Mouse (Mus musculus) neural tube, embryonic 11.5 days (tissue): ENCODE data around the gene Vnn3. TPM values are rescaled to one million over a fixed set of nuclear protein-coding genes. Genes with fewer than 3 reads are reported as not detected.

Experiments used
- ATAC-seq: fragments of 200-750 bp; cut with Nextera tagmentation; 2 replicates; pipeline ENCODE4 v1.8.0; 2017; ENCODE audit warnings: moderate number of reproducible peaks, mild to moderate bottlenecking, moderate TSS enrichment, moderate library complexity; ENCODE audit not compliant: insufficient read depth, low FRiP score, low TSS enrichment
- DNase-seq: peaks from one replicate; pipeline ENCODE4 v3.0.0-alpha.2; 2015; ENCODE audit warnings: low spot score
- H3K27ac ChIP-seq: fragments of 300-500 bp; sonication (generic); 2 replicates; pipeline ENCODE4 v1.5.1; 2014; ENCODE audit warnings: low read depth, mild to moderate bottlenecking, low read length
- H3K27me3 ChIP-seq: fragments of 300-500 bp; sonication (generic); 2 replicates; pipeline ENCODE4 v1.6.1; 2014; ENCODE audit warnings: mild to moderate bottlenecking, low read length, mixed read lengths; ENCODE audit not compliant: control insufficient read depth, insufficient read depth
- H3K36me3 ChIP-seq: fragments of 300-500 bp; sonication (generic); 2 replicates; pipeline ENCODE4 v1.6.1; 2014; ENCODE audit warnings: mild to moderate bottlenecking, low read length, moderate library complexity, mixed read lengths; ENCODE audit not compliant: control insufficient read depth, insufficient read depth
- H3K4me1 ChIP-seq: fragments of 300-500 bp; sonication (generic); 2 replicates; pipeline ENCODE4 v1.6.1; 2014; ENCODE audit warnings: low read length, mixed read lengths; ENCODE audit not compliant: control insufficient read depth, insufficient read depth
- H3K4me2 ChIP-seq: fragments of 300-500 bp; sonication (generic); 2 replicates; pipeline ENCODE4 v1.6.1; 2014; ENCODE audit warnings: low read depth, mild to moderate bottlenecking, moderate library complexity
- H3K4me3 ChIP-seq: fragments of 300-500 bp; sonication (generic); 2 replicates; pipeline ENCODE4 v1.5.1; 2014; ENCODE audit warnings: low read depth, low read length
- H3K9ac ChIP-seq: fragments of 300-500 bp; sonication (generic); 2 replicates; pipeline ENCODE4 v1.6.1; 2014; ENCODE audit warnings: mild to moderate bottlenecking, low read length
- H3K9me3 ChIP-seq: fragments of 300-500 bp; sonication (generic); 2 replicates; pipeline ENCODE4 v1.6.1; 2016; ENCODE audit warnings: low read length; ENCODE audit not compliant: control insufficient read depth
- WGBS: fragments of 180-500 bp; shearing (Covaris S2); extraction: QIAGEN DNeasy Blood & Tissue Kit; methylation state at CpG from one replicate; pipeline ENCODE4 v1.1.7; 2014; 5-methylcytosine and 5-hydroxymethylcytosine counted together
- polyA plus RNA-seq: library from polyadenylated mRNA; unstranded; fragments of >200 nt; fragmentation: Nextera tagmentation; extraction: Ambion mirVana; gene quantifications from 2 replicates; pipeline ENCODE4 v1.2.1, GENCODE M21; 2014

Vnn3 gene
- polyA plus RNA-seq, 1 experiment from 2014 or later: not detected

DNA sequence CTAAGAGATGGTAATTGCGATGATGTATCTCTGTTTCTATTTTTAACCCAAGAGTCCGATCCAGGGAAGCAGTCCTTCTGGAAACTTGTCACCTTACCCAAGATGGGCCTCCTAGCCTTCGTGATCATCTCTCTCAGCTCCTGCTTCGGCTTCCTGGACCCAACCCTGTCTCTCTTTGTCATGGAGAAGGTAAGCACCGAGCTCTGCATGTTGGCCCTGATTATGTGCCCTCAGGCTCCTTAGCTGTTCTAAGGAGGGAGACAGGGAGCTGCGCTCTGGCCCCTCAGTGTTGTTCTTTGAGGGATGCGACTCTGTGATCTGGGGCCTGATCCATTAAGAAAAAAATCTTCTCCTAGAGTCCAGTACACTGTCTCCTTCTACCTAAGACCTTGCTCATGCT is 35.0 kb upstream of the Vnn3 start:
- ATAC-seq: no peak
- H3K4me2 ChIP-seq: no peak overlapping the region
- WGBS: 91% methylated on average over 7 of the region's 7 CpGs
- H3K9ac ChIP-seq: no peak overlapping the region
- no peaks in the 10 kb centered on the region for H3K9me3 ChIP-seq
- H3K27me3 ChIP-seq: no peaks in the 10 kb centered on the region
- no peak for DNase-seq
- no peak overlapping the region for H3K27ac ChIP-seq
- no peaks in the 10 kb centered on the region for H3K36me3 ChIP-seq
- no peak overlapping the region for H3K4me3 ChIP-seq
- H3K4me1 ChIP-seq: no peaks in the 10 kb centered on the region

DNA sequence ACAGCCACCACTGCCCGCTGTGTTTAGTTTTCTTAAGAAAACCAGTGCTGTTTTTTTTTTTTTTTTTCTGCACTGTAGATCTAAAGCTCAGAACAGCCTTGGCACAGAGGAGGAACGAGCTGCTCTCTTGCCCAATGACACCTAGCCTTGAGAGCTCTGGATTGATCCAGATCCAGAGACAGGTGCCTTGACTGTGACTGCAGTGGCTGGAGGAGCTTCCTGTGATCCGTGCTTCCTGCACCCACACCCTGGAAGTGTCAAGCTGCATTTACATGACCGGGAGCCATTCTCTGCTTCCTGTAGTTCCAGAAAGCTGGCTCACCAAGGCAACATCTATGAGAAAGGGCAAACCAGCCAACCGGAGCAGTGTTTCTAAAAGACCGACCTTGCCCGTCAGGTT is 24.7 kb upstream of the Vnn3 start:
- no peaks in the 10 kb centered on the region for H3K4me1 ChIP-seq
- WGBS: 88% methylated on average over 7 of the region's 7 CpGs
- no peak overlapping the region for H3K4me2 ChIP-seq
- no peaks in the 10 kb centered on the region for H3K36me3 ChIP-seq
- ATAC-seq (no peak), DNase-seq (no peak)
- H3K27ac ChIP-seq: no peak overlapping the region
- no peaks in the 10 kb centered on the region for H3K9me3 ChIP-seq
- H3K27me3 ChIP-seq: no peaks in the 10 kb centered on the region
- no peak overlapping the region for H3K9ac ChIP-seq
- no peak overlapping the region for H3K4me3 ChIP-seq

DNA sequence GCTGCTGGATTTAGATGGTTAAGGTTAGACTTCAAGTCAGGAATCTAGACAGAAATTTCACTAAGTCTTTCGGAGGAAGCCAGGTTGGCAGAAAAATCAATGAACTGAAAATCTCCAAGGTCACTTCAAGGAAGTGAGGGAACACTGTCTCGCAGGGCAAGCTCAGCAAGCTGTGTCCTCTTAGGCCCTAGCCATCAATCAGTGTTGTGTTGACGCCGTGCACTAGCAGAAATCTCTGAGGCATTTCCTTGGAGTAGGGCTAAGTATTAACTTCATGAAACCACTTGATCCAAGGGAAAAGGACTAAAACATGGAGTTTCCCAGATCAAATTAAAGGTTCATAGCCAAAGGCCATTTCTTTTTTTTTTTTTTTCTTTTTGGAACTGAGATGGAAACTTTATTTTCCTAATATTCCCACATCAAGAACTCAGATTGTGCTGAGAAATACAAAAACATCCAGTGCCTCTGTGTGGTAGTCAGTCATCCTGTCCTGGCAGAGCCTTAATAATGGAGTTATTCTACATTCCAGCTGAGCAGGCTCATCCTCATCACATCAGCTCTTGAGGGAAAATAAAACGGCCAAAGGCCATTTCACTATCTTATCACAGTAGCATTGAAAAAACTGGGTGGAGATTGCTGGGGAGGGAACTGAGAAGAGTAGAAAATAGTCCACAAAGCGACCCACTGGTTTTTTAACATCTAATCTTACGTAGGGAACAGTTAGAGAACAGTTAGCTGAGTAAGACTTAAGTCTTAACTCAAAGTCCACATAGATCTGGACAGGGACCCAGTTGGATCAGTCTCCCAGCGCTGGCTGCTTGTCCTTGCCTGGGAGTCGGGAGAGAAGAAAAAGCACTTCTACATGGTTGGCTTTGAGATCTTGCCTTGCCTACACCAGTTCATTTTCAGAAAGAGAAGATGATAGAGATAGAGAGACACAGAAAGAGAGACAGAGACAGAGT is 15.0 kb upstream of the Vnn3 start:
- no peak overlapping the region for H3K9ac ChIP-seq
- H3K4me3 ChIP-seq: no peak overlapping the region
- ATAC-seq (no peak), DNase-seq (no peak)
- H3K36me3 ChIP-seq: no peaks in the 10 kb centered on the region
- H3K4me1 ChIP-seq: no peaks in the 10 kb centered on the region
- H3K27ac ChIP-seq: no peak overlapping the region
- H3K9me3 ChIP-seq: no peaks in the 10 kb centered on the region
- no peak overlapping the region for H3K4me2 ChIP-seq
- no peaks in the 10 kb centered on the region for H3K27me3 ChIP-seq
- 75% methylated on average over 9 of the region's 9 CpGs for WGBS

DNA sequence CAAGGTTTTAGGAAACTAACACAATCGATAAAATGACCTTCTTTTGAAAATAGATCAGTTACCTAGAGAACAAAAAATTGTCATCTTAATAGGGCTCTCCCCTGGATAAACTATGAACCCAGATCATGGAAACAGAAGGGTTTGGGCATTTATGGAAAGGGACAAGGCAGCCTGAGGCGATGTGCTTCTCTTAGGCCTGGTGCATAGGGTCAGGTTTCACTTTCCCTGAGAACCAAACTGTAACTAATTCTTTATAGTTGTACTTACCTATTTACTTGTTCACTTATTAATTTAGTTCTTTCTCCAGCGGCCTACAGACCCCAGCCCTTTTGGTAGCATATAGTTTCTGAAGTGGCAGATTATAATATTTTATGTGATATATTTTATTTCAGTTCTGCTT is 14.1 kb upstream of the Vnn3 start:
- ATAC-seq (no peak), DNase-seq (no peak)
- Histone ChIP-seq H3K36me3 (no peaks in the 10 kb centered on the region), H3K4me1 (no peaks in the 10 kb centered on the region), H3K9ac (no peak overlapping the region), H3K4me2 (no peak overlapping the region), H3K4me3 (no peak overlapping the region), H3K9me3 (no peaks in the 10 kb centered on the region), H3K27ac (no peak overlapping the region), H3K27me3 (no peaks in the 10 kb centered on the region)
- 77% methylated on average over 3 of the region's 3 CpGs for WGBS

DNA sequence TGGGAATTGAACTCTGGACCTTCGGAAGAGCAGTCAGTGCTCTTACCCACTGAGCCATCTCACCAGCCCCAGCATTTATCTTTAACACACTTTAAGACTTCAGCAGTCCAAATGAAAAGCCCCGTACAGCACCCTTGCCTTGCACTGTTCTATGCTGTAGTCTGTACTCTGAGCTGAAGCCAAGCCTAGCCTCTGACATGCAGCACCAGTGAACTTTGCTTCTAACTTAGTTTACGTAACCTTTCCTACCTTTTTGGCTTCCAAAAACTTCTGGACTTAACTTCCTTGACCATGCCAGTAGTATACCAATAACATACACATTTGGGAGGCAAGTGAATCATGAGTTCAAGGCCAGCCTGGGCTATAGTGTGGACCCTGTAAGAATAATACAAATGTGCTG is 12.4 kb upstream of the Vnn3 start:
- Histone ChIP-seq H3K4me1 (no peaks in the 10 kb centered on the region), H3K27ac (no peak overlapping the region), H3K4me2 (no peak overlapping the region), H3K9me3 (no peaks in the 10 kb centered on the region), H3K27me3 (no peaks in the 10 kb centered on the region), H3K4me3 (no peak overlapping the region), H3K9ac (no peak overlapping the region), H3K36me3 (no peaks in the 10 kb centered on the region)
- ATAC-seq (no peak), DNase-seq (no peak)
- 92% methylated on average over 3 of the region's 3 CpGs for WGBS

DNA sequence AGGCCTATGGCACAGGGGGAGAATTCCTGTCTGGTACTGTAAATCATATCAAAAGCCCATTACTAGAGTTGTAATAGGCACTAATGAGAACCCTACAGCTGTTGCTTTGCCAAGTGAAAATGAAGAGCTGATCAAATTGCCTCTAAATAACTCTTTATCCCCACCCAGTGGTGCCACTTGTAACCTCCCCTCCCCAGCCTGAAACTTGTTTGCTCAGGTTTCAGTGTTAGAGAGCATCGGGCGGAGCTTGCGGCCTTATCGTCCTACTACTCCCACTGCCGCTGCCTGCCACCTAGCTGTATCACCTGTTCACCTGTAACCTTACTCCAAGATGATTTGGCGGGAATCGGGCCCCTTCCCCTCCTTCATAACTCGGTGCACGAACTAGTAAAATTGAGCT is 11.9 kb upstream of the Vnn3 start:
- no peak overlapping the region for H3K4me2 ChIP-seq
- no peaks in the 10 kb centered on the region for H3K36me3 ChIP-seq
- H3K27ac ChIP-seq: no peak overlapping the region
- ATAC-seq: no peak
- no peak for DNase-seq
- H3K27me3 ChIP-seq: no peaks in the 10 kb centered on the region
- no peak overlapping the region for H3K9ac ChIP-seq
- H3K4me1 ChIP-seq: no peaks in the 10 kb centered on the region
- 50% methylated on average over 9 of the region's 9 CpGs for WGBS
- no peak overlapping the region for H3K4me3 ChIP-seq
- no peaks in the 10 kb centered on the region for H3K9me3 ChIP-seq

DNA sequence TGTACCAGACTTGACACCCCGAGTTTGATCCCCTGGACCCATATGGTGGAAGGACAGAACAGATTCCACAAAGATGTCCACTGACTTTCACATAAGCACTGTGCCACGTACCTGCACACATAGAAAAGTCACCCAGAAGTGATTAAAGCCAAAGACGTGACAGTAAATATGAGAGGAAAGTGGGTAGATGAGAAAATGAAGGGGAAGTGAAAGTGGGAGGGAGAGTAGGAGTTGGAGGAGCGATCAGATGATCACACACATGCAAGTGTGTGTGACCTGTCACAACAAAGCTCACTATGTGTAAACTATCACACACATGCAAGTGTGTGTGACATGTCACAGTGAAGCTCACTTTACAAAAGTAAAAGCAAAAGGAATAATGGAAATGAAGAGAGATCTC is 10.8 kb upstream of the Vnn3 start:
- no peak overlapping the region for H3K4me2 ChIP-seq
- no peaks in the 10 kb centered on the region for H3K36me3 ChIP-seq
- H3K4me1 ChIP-seq: no peaks in the 10 kb centered on the region
- no peak overlapping the region for H3K27ac ChIP-seq
- H3K9me3 ChIP-seq: no peaks in the 10 kb centered on the region
- H3K4me3 ChIP-seq: no peak overlapping the region
- H3K9ac ChIP-seq: no peak overlapping the region
- no peaks in the 10 kb centered on the region for H3K27me3 ChIP-seq
- 88% methylated on average over 4 of the region's 4 CpGs for WGBS
- no peak for DNase-seq
- no peak for ATAC-seq

DNA sequence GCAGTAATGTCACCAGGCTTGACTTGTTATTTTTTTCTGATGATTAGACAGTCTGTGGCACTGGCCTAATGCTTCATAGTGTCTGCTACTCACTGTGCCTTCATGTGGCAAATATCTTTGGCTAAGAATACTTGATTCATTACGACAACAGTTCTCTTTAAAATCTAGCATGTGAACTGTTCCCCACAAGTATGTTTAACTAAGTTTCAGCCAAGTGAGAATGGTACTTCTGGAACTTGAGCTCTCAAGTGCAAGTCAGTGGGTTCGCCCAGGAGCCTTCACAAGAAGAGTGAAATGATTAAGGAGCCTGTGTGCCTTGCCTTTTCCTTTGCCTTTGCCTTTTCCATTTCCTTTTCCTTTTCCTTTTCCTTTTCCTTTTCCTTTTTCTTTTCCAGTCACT is 834 bp downstream of the Vnn3 start:
- Histone ChIP-seq H3K27me3 (no peaks in the 10 kb centered on the region), H3K4me3 (no peak overlapping the region), H3K9ac (no peak overlapping the region), H3K36me3 (no peaks in the 10 kb centered on the region), H3K4me2 (no peak overlapping the region), H3K9me3 (no peaks in the 10 kb centered on the region), H3K27ac (no peak overlapping the region), H3K4me1 (no peaks in the 10 kb centered on the region)
- no peak for DNase-seq
- 84% methylated on average over 2 of the region's 2 CpGs for WGBS
- ATAC-seq: no peak
